9 mouse cellular contexts compared by ENCODE assay signal in the genomic region with DNA sequence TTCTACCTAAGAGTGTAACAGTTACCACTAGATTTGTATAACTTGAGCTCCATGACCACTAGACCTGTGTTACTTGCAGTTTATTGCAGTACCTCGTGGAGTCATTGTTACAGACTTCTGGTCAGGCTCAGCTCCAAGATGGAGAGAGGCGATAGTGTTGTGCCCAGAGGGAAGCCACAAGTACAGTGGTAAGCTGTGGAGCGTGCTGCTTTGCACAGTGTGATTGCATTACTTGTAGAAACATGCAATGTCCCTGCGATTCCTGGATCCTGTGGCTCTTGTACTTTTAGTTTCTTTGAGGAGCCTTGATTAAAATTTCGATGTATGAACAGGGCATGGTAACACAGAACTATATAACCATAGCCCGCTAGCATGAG. TPM values are rescaled to one million over a fixed set of nuclear protein-coding genes. Genes with fewer than 3 reads are reported as not detected.
DNase-seq lines count a peak whose midpoint lies in the region; ATAC-seq lines count a peak whose summit lies in the region.
"Had no signal": no experiment of that assay in that cellular context is flagged by ENCODE, and none has a peak within 500 bp of the region (broad histone marks: within the 10 kb centered on the region; RNA-seq: fewer than 3 reads in every experiment).

No protein-coding gene starts in this region.

- peaks cover 27% of the 10 kb centered on the region for H3K36me3 ChIP-seq in megakaryocyte, embryonic 14.5 days (replicated peaks; ENCODE audit: low read length)
- peaks cover 29% of the 10 kb centered on the region for H3K36me3 ChIP-seq in forebrain, embryonic 14.5 days (ENCODE audit: control insufficient read depth, insufficient read depth, low read length)
- peaks cover 2% of the 10 kb centered on the region; the same call in 1 of the 2 replicates for H3K36me3 ChIP-seq in limb, embryonic 11.5 days (ENCODE audit: control insufficient read depth, insufficient read depth, low read length)
- H3K36me3 ChIP-seq in neural tube, embryonic 15.5 days: peaks cover 17% of the 10 kb centered on the region

- peaks cover 25% of the 10 kb centered on the region for H3K4me1 ChIP-seq in megakaryocyte, embryonic 14.5 days
- H3K4me1 ChIP-seq in forebrain, embryonic 14.5 days (ENCODE audit: control insufficient read depth, insufficient read depth, low read length): peaks cover 6% of the 10 kb centered on the region; the same call in 1 of the 2 replicates
- peaks cover 10% of the 10 kb centered on the region for H3K4me1 ChIP-seq in limb, embryonic 11.5 days (ENCODE audit: control insufficient read depth, insufficient read depth, low read length)
- H3K4me1 ChIP-seq in neural tube, embryonic 15.5 days: peaks cover 28% of the 10 kb centered on the region

- DNase-seq in forebrain, embryonic 14.5 days (ENCODE audit: low spot score): no peak
- no peak for DNase-seq in limb, embryonic 11.5 days (ENCODE audit: low spot score)
- DNase-seq in urinary bladder, adult 2 months (ENCODE audit: low spot score): no peak
- no peak for DNase-seq in yolk sac, embryonic 10.5 days (ENCODE audit: low spot score)
- DNase-seq in left cerebral cortex, postnatal 4 days: no peak

- no peak overlapping the region for H3K27ac ChIP-seq in forebrain, embryonic 14.5 days (ENCODE audit: low read depth, low read length)
- H3K27ac ChIP-seq in limb, embryonic 11.5 days (replicated peaks; ENCODE audit: low read depth, low read length): no peak overlapping the region
- H3K27ac ChIP-seq in neural tube, embryonic 15.5 days (replicated peaks): peak overlapping the region; percentile 93

- H3K9me3 ChIP-seq in megakaryocyte, embryonic 14.5 days: peaks cover 8% of the 10 kb centered on the region; the same call in 1 of the 2 replicates
- no peaks in the 10 kb centered on the region for H3K9me3 ChIP-seq in forebrain, embryonic 14.5 days (replicated peaks; ENCODE audit: control insufficient read depth, low read length)
- no peaks in the 10 kb centered on the region for H3K9me3 ChIP-seq in limb, embryonic 11.5 days (ENCODE audit: control insufficient read depth, low read length)
- no peaks in the 10 kb centered on the region for H3K9me3 ChIP-seq in neural tube, embryonic 15.5 days (replicated peaks)

- peak overlapping the region; percentile 85; the same call in 1 of the 2 replicates for H3K9ac ChIP-seq in forebrain, embryonic 14.5 days (ENCODE audit: low read length)
- no peak overlapping the region; the same call in 1 of the 2 replicates for H3K9ac ChIP-seq in limb, embryonic 11.5 days (ENCODE audit: low read length)
- H3K9ac ChIP-seq in neural tube, embryonic 15.5 days (replicated peaks): peak overlapping the region; percentile 87

- H3K4me2 ChIP-seq in forebrain, embryonic 14.5 days (ENCODE audit: low read length): peak overlapping the region; percentile 78
- H3K4me2 ChIP-seq in limb, embryonic 11.5 days (ENCODE audit: low read depth, severe bottlenecking): peak overlapping the region; percentile 74
- peak overlapping the region; percentile 80 for H3K4me2 ChIP-seq in neural tube, embryonic 15.5 days

- no peaks in the 10 kb centered on the region for H3K27me3 ChIP-seq in megakaryocyte, embryonic 14.5 days (replicated peaks)
- no peaks in the 10 kb centered on the region for H3K27me3 ChIP-seq in forebrain, embryonic 14.5 days (replicated peaks; ENCODE audit: control insufficient read depth, insufficient read depth, low read length)
- H3K27me3 ChIP-seq in limb, embryonic 11.5 days (ENCODE audit: control insufficient read depth, insufficient read depth, low read length): no peaks in the 10 kb centered on the region
- no peaks in the 10 kb centered on the region for H3K27me3 ChIP-seq in neural tube, embryonic 15.5 days (replicated peaks)

- ATAC-seq in megakaryocyte, adult 5-6 weeks (ENCODE audit: poor library complexity, severe bottlenecking): no peak
- no peak for ATAC-seq in forebrain, embryonic 14.5 days
- no peak for ATAC-seq in limb, embryonic 11.5 days (ENCODE audit: insufficient number of reproducible peaks, low FRiP score, low TSS enrichment, low read depth)
- no peak for ATAC-seq in neural tube, embryonic 15.5 days (ENCODE audit: low FRiP score)

- intact Hi-C loops in left cerebral cortex, postnatal 4 days (cut with DNase I): no loop called here

- peak overlapping the region; percentile 94 for H3K4me3 ChIP-seq in megakaryocyte, embryonic 14.5 days (replicated peaks)
- H3K4me3 ChIP-seq in forebrain, embryonic 14.5 days (ENCODE audit: low read depth, low read length): peak overlapping the region; percentile 66
- H3K4me3 ChIP-seq in limb, embryonic 11.5 days (ENCODE audit: low read depth, low read length): peak overlapping the region; percentile 79
- peak overlapping the region; percentile 75 for H3K4me3 ChIP-seq in neural tube, embryonic 15.5 days (replicated peaks)

- 81% methylated on average over 6 of the region's 6 CpGs for WGBS in forebrain, embryonic 14.5 days
- 87% methylated on average over 6 of the region's 6 CpGs for WGBS in limb, embryonic 11.5 days
- WGBS in neural tube, embryonic 15.5 days: 56% methylated on average over 6 of the region's 6 CpGs

RNA-seq across cellular contexts. Expression of a gene that starts 0.9 kb away (rescaled TPM):
- polyA plus RNA-seq in megakaryocyte, embryonic 14.5 days (2012; ENCODE audit: insufficient read depth, low replicate concordance): 0.32 TPM in 1 of 2 replicates, not detected in the other
- total RNA-seq in megakaryocyte, adult 5-6 weeks (2015): 1.6 and 3.0 TPM in 2 replicates
- 3.2 and 5.8 TPM in 2 replicates for total RNA-seq in megakaryocyte, adult 5-6 weeks (2017)
- 11.9 and 13.4 TPM in 2 replicates for polyA plus RNA-seq in forebrain, embryonic 14.5 days (2014; fragmentation: Nextera tagmentation; extraction: Ambion mirVana)
- 9.4 and 10.4 TPM in 2 replicates for polyA plus RNA-seq in limb, embryonic 11.5 days (2014; fragmentation: Nextera tagmentation; extraction: Ambion mirVana)
- 10.3 and 11.7 TPM in 2 replicates for polyA plus RNA-seq in neural tube, embryonic 15.5 days (2015; fragmentation: Nextera tagmentation; extraction: Ambion mirVana)
- polyA plus RNA-seq in urinary bladder, adult 2 months (2012; rRNA removed): 4.6 and 4.9 TPM in 2 replicates
- 10 to 100 TPM; 14.5 to 14.6 TPM for total RNA-seq in left cerebral cortex, postnatal 4 days (2021)

RNA-seq across cellular contexts. Expression of a gene that starts 21.0 kb away (rescaled TPM):
- not detected in 2 replicates for polyA plus RNA-seq in megakaryocyte, embryonic 14.5 days (2012; ENCODE audit: insufficient read depth, low replicate concordance)
- 2.0 and 3.7 TPM in 2 replicates for total RNA-seq in megakaryocyte, adult 5-6 weeks (2015)
- 2.0 and 4.7 TPM in 2 replicates for total RNA-seq in megakaryocyte, adult 5-6 weeks (2017)
- polyA plus RNA-seq in forebrain, embryonic 14.5 days (2014; fragmentation: Nextera tagmentation; extraction: Ambion mirVana): 19.5 and 25.0 TPM in 2 replicates
- 12.0 and 15.2 TPM in 2 replicates for polyA plus RNA-seq in limb, embryonic 11.5 days (2014; fragmentation: Nextera tagmentation; extraction: Ambion mirVana)
- polyA plus RNA-seq in neural tube, embryonic 15.5 days (2015; fragmentation: Nextera tagmentation; extraction: Ambion mirVana): 20.8 and 22.4 TPM in 2 replicates
- polyA plus RNA-seq in urinary bladder, adult 2 months (2012; rRNA removed): 9.9 and 14.3 TPM in 2 replicates
- 10 to 100 TPM; 18.4 TPM for total RNA-seq in left cerebral cortex, postnatal 4 days (2021)

RNA-seq across cellular contexts. Expression of a gene that starts 28.9 kb away (rescaled TPM):
- not detected in 2 replicates for polyA plus RNA-seq in megakaryocyte, embryonic 14.5 days (2012; ENCODE audit: insufficient read depth, low replicate concordance)
- total RNA-seq in megakaryocyte, adult 5-6 weeks (2015): not detected in 2 replicates
- total RNA-seq in megakaryocyte, adult 5-6 weeks (2017): not detected in 2 replicates
- polyA plus RNA-seq in forebrain, embryonic 14.5 days (2014; fragmentation: Nextera tagmentation; extraction: Ambion mirVana): not detected in 2 replicates
- polyA plus RNA-seq in limb, embryonic 11.5 days (2014; fragmentation: Nextera tagmentation; extraction: Ambion mirVana): not detected in 2 replicates
- not detected in 2 replicates for polyA plus RNA-seq in neural tube, embryonic 15.5 days (2015; fragmentation: Nextera tagmentation; extraction: Ambion mirVana)
- polyA plus RNA-seq in urinary bladder, adult 2 months (2012; rRNA removed): not detected in 2 replicates
- total RNA-seq in left cerebral cortex, postnatal 4 days (2021): not detected
- polyA plus RNA-seq: testis, adult 2 months had no signal

RNA-seq across cellular contexts. Expression of a gene that starts 36.1 kb away (rescaled TPM):
- polyA plus RNA-seq in megakaryocyte, embryonic 14.5 days (2012; ENCODE audit: insufficient read depth, low replicate concordance): 0.11 TPM in 1 of 2 replicates, not detected in the other
- 12.5 and 13.3 TPM in 2 replicates for total RNA-seq in megakaryocyte, adult 5-6 weeks (2015)
- total RNA-seq in megakaryocyte, adult 5-6 weeks (2017): 8.2 and 8.6 TPM in 2 replicates
- 5.5 and 6.7 TPM in 2 replicates for polyA plus RNA-seq in forebrain, embryonic 14.5 days (2014; fragmentation: Nextera tagmentation; extraction: Ambion mirVana)
- polyA plus RNA-seq in limb, embryonic 11.5 days (2014; fragmentation: Nextera tagmentation; extraction: Ambion mirVana): 8.7 and 11.1 TPM in 2 replicates
- polyA plus RNA-seq in neural tube, embryonic 15.5 days (2015; fragmentation: Nextera tagmentation; extraction: Ambion mirVana): 6.6 and 8.1 TPM in 2 replicates
- 3.0 and 5.1 TPM in 2 replicates for polyA plus RNA-seq in urinary bladder, adult 2 months (2012; rRNA removed)
- 10 to 100 TPM; 11.9 to 12.4 TPM for total RNA-seq in left cerebral cortex, postnatal 4 days (2021)

RNA-seq across cellular contexts. Expression of a gene that starts 38.9 kb away (rescaled TPM):
- not detected in 2 replicates for polyA plus RNA-seq in megakaryocyte, embryonic 14.5 days (2012; ENCODE audit: insufficient read depth, low replicate concordance)
- not detected in 2 replicates for total RNA-seq in megakaryocyte, adult 5-6 weeks (2015)
- total RNA-seq in megakaryocyte, adult 5-6 weeks (2017): not detected in 2 replicates
- polyA plus RNA-seq in forebrain, embryonic 14.5 days (2014; fragmentation: Nextera tagmentation; extraction: Ambion mirVana): not detected in 2 replicates
- not detected in 2 replicates for polyA plus RNA-seq in limb, embryonic 11.5 days (2014; fragmentation: Nextera tagmentation; extraction: Ambion mirVana)
- not detected in 2 replicates for polyA plus RNA-seq in neural tube, embryonic 15.5 days (2015; fragmentation: Nextera tagmentation; extraction: Ambion mirVana)
- polyA plus RNA-seq in urinary bladder, adult 2 months (2012; rRNA removed): not detected in 2 replicates
- not detected for total RNA-seq in left cerebral cortex, postnatal 4 days (2021)

Comparison
In these comparisons a context has a peak if more than half of its experiments do, and no peak if none do; other contexts are left out.
1. RNA of a gene that starts 21.0 kb away (polyA plus RNA-seq): 20.8 to 22.4 TPM in neural tube, embryonic 15.5 days, 19.5 to 25.0 TPM in forebrain, embryonic 14.5 days, 9.9 to 14.3 TPM in urinary bladder, adult 2 months and 12.0 to 15.2 TPM in limb, embryonic 11.5 days; not detected in megakaryocyte, embryonic 14.5 days; every median in the first group is over 10 times any median in the second.
2. Peak in every context shown above with its lines, with median percentiles within 50 percentile points of each other: H3K4me3 ChIP-seq and H3K4me2 ChIP-seq.